Mouse (Mus musculus) hindbrain, postnatal 0 days (tissue): ENCODE measurements at regions not wholly inside any gene's neighbourhood (a gene's known extent, or its start where the extent isn't known, plus 50 kb on each side); places are given as distances from the start of the nearest gene placed in this dataset.

Experiments
- ATAC-seq: fragments of 200-750 bp; cut with Nextera tagmentation; 2 replicates; pipeline ENCODE4 v1.8.0; 2017; ENCODE audit warnings: mild to moderate bottlenecking, moderate TSS enrichment, moderate library complexity
- DNase-seq: peaks from one replicate; pipeline ENCODE4 v3.0.0-alpha.2; 2015; ENCODE audit warnings: low spot score
- H3K27ac ChIP-seq: fragments of 300-500 bp; sonication (generic); 2 replicates; pipeline ENCODE4 v1.5.1; 2014; ENCODE audit warnings: mild to moderate bottlenecking
- H3K27me3 ChIP-seq: fragments of 300-500 bp; sonication (generic); 2 replicates; pipeline ENCODE4 v1.6.1; 2014; ENCODE audit warnings: low read length, mixed read lengths; ENCODE audit not compliant: insufficient read depth
- H3K36me3 ChIP-seq: fragments of 300-500 bp; sonication (generic); 2 replicates; pipeline ENCODE4 v1.6.1; 2014; ENCODE audit warnings: low read length, mixed read lengths; ENCODE audit not compliant: insufficient read depth
- H3K4me1 ChIP-seq: fragments of 300-500 bp; sonication (generic); 2 replicates; pipeline ENCODE4 v1.6.1; 2014; ENCODE audit warnings: antibody characterized with exemption, low read length, mixed read lengths; ENCODE audit not compliant: insufficient read depth
- H3K4me2 ChIP-seq: fragments of 300-500 bp; sonication (generic); 2 replicates; pipeline ENCODE4 v1.6.1; 2014; ENCODE audit warnings: low read depth, mild to moderate bottlenecking, low read length, moderate library complexity, mixed read lengths
- H3K4me3 ChIP-seq: fragments of 300-500 bp; sonication (generic); 2 replicates; pipeline ENCODE4 v1.5.1; 2014; ENCODE audit warnings: low read length
- H3K9ac ChIP-seq: fragments of 300-500 bp; sonication (generic); replicated peaks from 2 replicates; pipeline ENCODE4 v1.6.1; 2014; ENCODE audit warnings: mild to moderate bottlenecking, low read length, moderate library complexity, mixed read lengths
- H3K9me3 ChIP-seq: fragments of 300-500 bp; sonication (generic); 2 replicates; pipeline ENCODE4 v1.6.1; 2016; ENCODE audit warnings: low read length, mixed read lengths
- CTCF ChIP-seq: IDR thresholded peaks from 2 replicates; pipeline ENCODE4 v1.5.1; 2016; ENCODE audit warnings: antibody characterized with exemption, control low read depth, low read depth
- WGBS: fragments of 180-500 bp; shearing (Covaris S2); extraction: QIAGEN DNeasy Blood & Tissue Kit; methylation state at CpG from one replicate; pipeline ENCODE4 v1.1.7; 2014; 5-methylcytosine and 5-hydroxymethylcytosine counted together

DNA sequence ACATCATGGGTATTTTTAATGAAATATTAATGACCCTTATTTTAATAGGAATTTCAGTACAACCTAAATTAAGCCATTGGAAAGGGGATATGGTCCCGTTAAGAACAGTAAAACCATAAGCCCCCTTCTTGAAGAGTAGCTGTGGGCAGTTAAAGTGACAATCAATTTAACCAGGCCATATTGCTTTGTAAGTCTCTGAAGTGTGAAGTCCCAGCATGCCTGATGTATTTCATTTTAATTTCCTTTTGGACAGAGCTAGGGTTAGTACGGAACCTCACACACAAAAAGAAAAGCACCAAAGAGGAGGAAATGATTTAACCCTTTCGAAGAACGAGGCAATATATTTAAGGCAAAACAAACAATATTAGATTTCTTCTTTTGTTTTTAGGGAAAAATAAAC, 640.9 kb downstream of the Kcnj2 start:
- Histone ChIP-seq H3K9me3 (no peaks in the 10 kb centered on the region), H3K4me1 (no peaks in the 10 kb centered on the region), H3K27ac (no peak overlapping the region), H3K9ac (no peak overlapping the region), H3K27me3 (no peaks in the 10 kb centered on the region), H3K36me3 (no peaks in the 10 kb centered on the region), H3K4me3 (no peak overlapping the region), H3K4me2 (no peak overlapping the region)
- no peak for TF ChIP-seq CTCF
- ATAC-seq (no peak), DNase-seq (no peak)
- 66% methylated on average over 4 of the region's 4 CpGs for WGBS

DNA sequence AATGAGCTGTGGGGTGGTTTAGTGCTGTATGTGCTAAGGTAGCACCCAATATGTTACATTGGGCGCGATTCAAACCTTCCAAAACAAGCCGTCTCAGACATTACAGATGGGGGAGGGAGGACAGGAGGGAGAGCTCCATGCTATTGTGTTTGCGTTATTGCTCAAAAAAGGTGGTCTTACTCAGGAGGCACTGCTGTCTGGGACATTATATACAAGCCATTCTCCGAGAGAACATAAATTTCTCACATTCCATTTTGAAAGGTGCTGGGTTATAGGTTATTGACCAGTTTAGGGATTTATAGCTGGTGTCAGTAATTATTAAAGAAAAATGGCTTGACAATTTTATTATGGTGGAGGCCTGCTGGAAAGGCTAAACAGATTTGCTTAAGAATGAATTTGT, 649.4 kb downstream of the Kcnj2 start:
- 93% methylated on average over 5 of the region's 5 CpGs for WGBS
- DNase-seq (no peak), ATAC-seq (no peak)
- H3K36me3 ChIP-seq, result no peaks in the 10 kb centered on the region
- H3K9ac ChIP-seq, result no peak overlapping the region
- H3K27ac ChIP-seq, result no peak overlapping the region
- H3K4me2 ChIP-seq, result no peak overlapping the region
- no peaks in the 10 kb centered on the region for H3K9me3 ChIP-seq
- no peaks in the 10 kb centered on the region for H3K27me3 ChIP-seq
- no peak overlapping the region for H3K4me3 ChIP-seq
- no peak for TF ChIP-seq CTCF
- H3K4me1 ChIP-seq, result no peaks in the 10 kb centered on the region

DNA sequence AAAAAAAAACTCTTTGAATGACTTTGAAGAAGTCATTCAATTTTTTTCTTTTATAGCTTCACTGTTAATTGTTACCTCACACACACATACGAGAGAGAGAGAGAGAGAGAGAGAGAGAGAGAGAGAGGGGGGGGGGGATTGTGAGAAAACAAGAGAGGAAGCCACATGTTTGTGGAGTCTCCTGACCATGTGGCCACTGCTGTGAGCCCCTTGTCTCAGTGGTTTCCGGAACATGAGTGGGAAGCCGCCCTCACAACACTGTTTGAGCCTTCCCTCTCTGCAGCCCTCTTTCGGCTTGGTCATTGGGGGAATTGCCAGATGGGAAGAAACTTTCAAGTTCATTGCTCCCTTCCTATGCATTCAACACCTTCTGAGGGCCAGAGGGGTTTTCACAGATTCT, 656.3 kb downstream of the Kcnj2 start:
- Histone ChIP-seq H3K9me3 (no peaks in the 10 kb centered on the region), H3K4me3 (no peak overlapping the region), H3K9ac (no peak overlapping the region), H3K4me2 (no peak overlapping the region), H3K36me3 (no peaks in the 10 kb centered on the region), H3K4me1 (no peaks in the 10 kb centered on the region), H3K27me3 (no peaks in the 10 kb centered on the region), H3K27ac (no peak overlapping the region)
- WGBS, result 72% methylated on average over 4 of the region's 4 CpGs
- ATAC-seq (no peak), DNase-seq (no peak)
- TF ChIP-seq CTCF, result no peak

DNA sequence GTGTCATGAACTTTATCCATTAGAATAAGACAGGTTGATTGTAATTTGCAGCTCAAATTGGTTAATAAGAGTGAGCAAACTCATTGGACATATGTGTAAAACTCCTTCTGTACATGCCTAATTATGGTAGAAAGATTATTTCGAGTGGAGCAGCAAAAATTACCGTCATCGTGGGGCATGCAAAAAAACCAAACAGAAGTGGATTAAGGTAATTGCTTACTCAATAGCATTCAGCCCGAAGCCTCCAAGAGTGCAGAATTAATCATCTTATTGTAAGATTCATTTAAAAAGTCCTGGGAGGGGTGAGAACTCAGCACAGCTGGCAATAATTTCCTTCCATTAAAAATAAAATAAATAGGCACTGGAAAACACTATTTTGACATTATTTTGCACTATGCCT, 662.2 kb downstream of the Kcnj2 start:
- Histone ChIP-seq H3K4me3 (no peak overlapping the region), H3K27me3 (no peaks in the 10 kb centered on the region), H3K4me1 (no peaks in the 10 kb centered on the region), H3K27ac (no peak overlapping the region), H3K4me2 (no peak overlapping the region), H3K9me3 (no peaks in the 10 kb centered on the region), H3K9ac (no peak overlapping the region), H3K36me3 (no peaks in the 10 kb centered on the region)
- DNase-seq, result no peak
- ATAC-seq, result no peak
- WGBS, result 58% methylated on average over 4 of the region's 4 CpGs
- no peak for TF ChIP-seq CTCF

DNA sequence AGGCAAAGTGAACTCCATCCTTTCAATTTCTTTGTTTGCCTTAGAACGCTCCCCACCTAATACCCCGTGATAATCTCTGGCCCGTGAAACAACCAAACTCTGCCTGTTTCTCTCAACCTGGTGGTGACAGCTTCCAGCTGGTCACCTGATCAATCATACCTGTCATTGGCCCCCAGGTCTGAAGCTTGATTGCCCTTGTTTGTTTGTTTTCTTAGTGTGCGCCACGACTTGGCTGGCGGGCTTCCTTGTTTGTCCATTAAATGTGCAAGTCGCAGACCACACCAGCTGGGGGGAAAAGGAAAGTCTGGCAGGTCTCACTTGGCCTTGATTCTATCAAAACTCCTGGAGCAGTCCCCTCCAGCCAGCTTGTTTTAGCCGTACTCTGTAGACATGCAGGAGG, 666.1 kb downstream of the Kcnj2 start:
- H3K4me3 ChIP-seq, result no peak overlapping the region
- no peaks in the 10 kb centered on the region for H3K4me1 ChIP-seq
- TF ChIP-seq CTCF, result no peak
- no peak for DNase-seq
- no peaks in the 10 kb centered on the region for H3K9me3 ChIP-seq
- ATAC-seq, result no peak
- H3K9ac ChIP-seq, result no peak overlapping the region
- H3K27me3 ChIP-seq, result no peaks in the 10 kb centered on the region
- no peaks in the 10 kb centered on the region for H3K36me3 ChIP-seq
- no peak overlapping the region for H3K27ac ChIP-seq
- H3K4me2 ChIP-seq, result no peak overlapping the region
- WGBS, result 70% methylated on average over 8 of the region's 8 CpGs

DNA sequence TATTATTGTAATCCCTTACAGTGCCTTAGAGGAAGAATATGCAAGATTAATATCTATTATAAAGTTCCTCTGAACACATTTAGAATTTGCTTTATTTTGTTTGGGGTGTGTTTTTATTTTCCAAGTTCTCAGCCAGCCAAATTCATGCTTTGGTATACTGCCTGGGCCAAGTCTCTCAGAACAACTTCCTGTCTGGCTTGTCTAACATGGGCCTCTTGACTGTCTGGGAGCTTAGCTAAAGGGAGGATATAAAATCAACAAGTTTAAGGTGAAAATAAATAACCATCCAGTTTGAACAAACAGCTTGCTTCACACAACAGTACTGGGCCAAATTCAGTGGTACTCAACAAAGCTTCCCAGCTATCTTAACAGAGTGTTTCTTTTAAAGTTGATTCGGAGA, 669.5 kb downstream of the Kcnj2 start:
- no peak for TF ChIP-seq CTCF
- Histone ChIP-seq H3K36me3 (no peaks in the 10 kb centered on the region), H3K4me3 (no peak overlapping the region), H3K27me3 (no peaks in the 10 kb centered on the region), H3K9ac (no peak overlapping the region), H3K4me1 (no peaks in the 10 kb centered on the region), H3K27ac (no peak overlapping the region), H3K4me2 (no peak overlapping the region), H3K9me3 (no peaks in the 10 kb centered on the region)
- ATAC-seq (no peak), DNase-seq (no peak)
- 96% methylated on average over 1 of the region's 1 CpGs for WGBS

DNA sequence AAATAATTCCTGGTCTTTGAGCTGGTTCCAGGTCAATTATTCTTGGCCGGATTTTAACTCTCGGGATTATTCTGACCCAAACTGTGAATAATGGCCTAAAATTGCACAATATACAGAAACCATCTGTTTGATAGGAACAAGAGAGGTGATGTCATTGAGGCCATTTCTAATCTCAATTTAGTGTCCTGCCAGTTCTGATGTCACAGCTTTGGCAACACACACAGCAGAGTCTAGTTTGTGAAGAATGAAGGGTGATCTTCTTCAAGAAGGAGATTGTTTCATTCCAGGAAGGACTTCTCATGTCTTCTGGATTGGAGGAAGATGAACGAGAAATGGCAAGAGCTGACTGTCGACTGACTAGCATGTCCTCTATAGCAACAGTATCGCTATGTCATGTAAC, 670.0 kb downstream of the Kcnj2 start:
- ATAC-seq, result no peak
- Histone ChIP-seq H3K27me3 (no peaks in the 10 kb centered on the region), H3K4me2 (no peak overlapping the region), H3K9ac (no peak overlapping the region), H3K36me3 (no peaks in the 10 kb centered on the region), H3K9me3 (no peaks in the 10 kb centered on the region), H3K4me1 (no peaks in the 10 kb centered on the region), H3K4me3 (no peak overlapping the region), H3K27ac (no peak overlapping the region)
- 92% methylated on average over 5 of the region's 5 CpGs for WGBS
- no peak for TF ChIP-seq CTCF
- no peak for DNase-seq
